Mouse (Mus musculus): ENCODE measurements around the gene Trim30d. TPM values are rescaled to one million over a fixed set of nuclear protein-coding genes. Genes with fewer than 3 reads are reported as not detected.

Gene Trim30d
- polyA plus RNA-seq, 1 experiment from 2014 or later, result 0.70 TPM

Other genes with a start within 250 kb of the Trim30d start
- gene Trim5, start 219.8 kb downstream of the Trim30d start, polyA plus RNA-seq (2014; fragmentation: Nextera tagmentation; extraction: Ambion mirVana), result 0.47 and 0.52 TPM in 2 replicates
- 3.8 and 5.7 TPM in 2 replicates for gene Trim12a, start 192.4 kb downstream of the Trim30d start, polyA plus RNA-seq (2014; fragmentation: Nextera tagmentation; extraction: Ambion mirVana)
- 0.15 TPM in 1 of 2 replicates, not detected in the other for gene Trim34b, start 178.4 kb downstream of the Trim30d start, polyA plus RNA-seq (2014; fragmentation: Nextera tagmentation; extraction: Ambion mirVana)
- gene Trim12c, start 154.5 kb downstream of the Trim30d start, polyA plus RNA-seq (2014; fragmentation: Nextera tagmentation; extraction: Ambion mirVana), result 1.2 TPM in 2 replicates
- 0.06 and 0.08 TPM in 2 replicates for gene Trim30b, start 138.0 kb downstream of the Trim30d start, polyA plus RNA-seq (2014; fragmentation: Nextera tagmentation; extraction: Ambion mirVana)
- 0.27 and 0.32 TPM in 2 replicates for gene Trim30c, start 107.0 kb downstream of the Trim30d start, polyA plus RNA-seq (2014; fragmentation: Nextera tagmentation; extraction: Ambion mirVana)
- gene Trim30a, start 42.7 kb downstream of the Trim30d start, polyA plus RNA-seq (2014; fragmentation: Nextera tagmentation; extraction: Ambion mirVana), result 1.6 and 2.3 TPM in 2 replicates
- gene Olfr651, start 42.3 kb upstream of the Trim30d start, polyA plus RNA-seq (2014; fragmentation: Nextera tagmentation; extraction: Ambion mirVana), result not detected in 2 replicates
- not detected in 2 replicates for gene Olfr652, start 53.1 kb upstream of the Trim30d start, polyA plus RNA-seq (2014; fragmentation: Nextera tagmentation; extraction: Ambion mirVana)
- gene Olfr653, start 69.5 kb upstream of the Trim30d start, polyA plus RNA-seq (2014; fragmentation: Nextera tagmentation; extraction: Ambion mirVana), result not detected in 2 replicates
- gene Olfr654, start 79.2 kb upstream of the Trim30d start, polyA plus RNA-seq (2014; fragmentation: Nextera tagmentation; extraction: Ambion mirVana), result not detected in 2 replicates
- gene Olfr655, start 93.9 kb upstream of the Trim30d start, polyA plus RNA-seq (2014; fragmentation: Nextera tagmentation; extraction: Ambion mirVana), result not detected in 2 replicates
- gene Olfr656, start 106.1 kb upstream of the Trim30d start, polyA plus RNA-seq (2014; fragmentation: Nextera tagmentation; extraction: Ambion mirVana), result not detected in 2 replicates
- gene Olfr657, start 116.9 kb upstream of the Trim30d start, polyA plus RNA-seq (2014; fragmentation: Nextera tagmentation; extraction: Ambion mirVana), result not detected in 2 replicates
- not detected in 2 replicates for gene Olfr658, start 139.5 kb upstream of the Trim30d start, polyA plus RNA-seq (2014; fragmentation: Nextera tagmentation; extraction: Ambion mirVana)
- gene Olfr659, start 158.9 kb upstream of the Trim30d start, polyA plus RNA-seq (2014; fragmentation: Nextera tagmentation; extraction: Ambion mirVana), result not detected in 2 replicates
- gene Olfr661, start 178.7 kb upstream of the Trim30d start, polyA plus RNA-seq (2014; fragmentation: Nextera tagmentation; extraction: Ambion mirVana), result not detected in 2 replicates

Measured in liver, embryonic 11.5 days (tissue).